Mouse (Mus musculus) lung, postnatal 0 days (tissue): ENCODE measurements at regions not wholly inside any gene's neighbourhood (a gene's known extent, or its start where the extent isn't known, plus 50 kb on each side); places are given as distances from the start of the nearest gene placed in this dataset.

Source experiments
- CTCF ChIP-seq: IDR thresholded peaks from 2 replicates; pipeline ENCODE4 v1.5.1; 2016; ENCODE audit warnings: antibody characterized with exemption, mild to moderate bottlenecking
- EP300 ChIP-seq: IDR thresholded peaks from 2 replicates; pipeline ENCODE4 v1.6.1; 2016; ENCODE audit warnings: antibody characterized with exemption, mild to moderate bottlenecking, control low read depth

GRCm38 (mm10) chr8:89906200-89906599 is 441.9 kb downstream of the Tox3 start:
- TF ChIP-seq CTCF (no peak), EP300 (no peak)
